Mouse (Mus musculus) cerebellum, adult 2 months (tissue): ENCODE data around the gene Il2rb.

Source experiments
- CTCF ChIP-seq: fragments of 200-500 bp; IDR thresholded peaks from 2 replicates; pipeline ENCODE4 v1.5.1; 2011; ENCODE audit warnings: low read depth, mild to moderate bottlenecking, control low read depth, low read length, moderate library complexity, borderline replicate concordance; ENCODE audit not compliant: insufficient read depth
- POLR2A ChIP-seq: fragments of 200-500 bp; IDR thresholded peaks from 2 replicates; pipeline ENCODE4 v1.6.1; 2011; ENCODE audit warnings: low read length, control low read depth, borderline replicate concordance; ENCODE audit not compliant: insufficient read depth

DNA sequence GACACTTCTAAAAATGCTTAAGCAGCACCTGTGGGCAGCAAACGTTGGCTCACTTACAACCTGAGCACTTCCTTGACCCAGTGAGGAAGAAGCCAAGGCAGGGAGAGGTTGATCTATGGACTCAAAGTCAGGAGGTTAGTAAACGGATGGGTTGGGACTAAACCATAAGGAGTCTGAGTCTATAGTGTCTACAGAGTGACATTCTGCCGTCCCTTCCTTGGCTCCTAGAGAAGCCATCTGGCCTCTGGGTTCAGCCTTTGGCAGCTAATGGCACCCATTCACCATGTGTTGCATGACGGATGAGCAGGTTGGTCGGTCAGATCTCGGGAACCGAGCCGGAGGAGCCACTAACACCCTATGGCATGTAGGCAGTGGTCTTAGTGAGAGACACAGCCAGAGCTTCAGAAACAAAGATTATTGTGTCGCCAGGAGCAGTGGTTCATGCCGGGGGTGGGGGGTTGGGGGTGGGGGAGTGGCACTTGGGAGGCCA, 38.3 kb upstream of the Il2rb start:
- no peak for TF ChIP-seq CTCF
- no peak for TF ChIP-seq POLR2A
